Mouse (Mus musculus): ENCODE measurements around the gene Osmr.
A peak's percentile ranks its signal among the peaks of the same experiment; 100 is the strongest.

The Osmr gene

GRCm38 (mm10) chr15:6874601-6875019 lies at the start of gene Osmr:
Gene Osmr, minus strand, starts transcription at chr15:6874969.
- TF ChIP-seq GATA4 (IDR thresholded peaks at IDR 0.05; ENCODE audit: insufficient replicate concordance, low read length): no peak

- no peak for TF ChIP-seq GATA4 (IDR thresholded peaks at IDR 0.05; ENCODE audit: insufficient replicate concordance, low read length)
These were observed 44.6 kb upstream of the Osmr start for GRCm38 (mm10) chr15:6919406-6919805.

- TF ChIP-seq GATA4 (IDR thresholded peaks at IDR 0.05; ENCODE audit: insufficient replicate concordance, low read length): no peak
These were observed 39.4 kb upstream of the Osmr start for GRCm38 (mm10) chr15:6914163-6914562.

- peak; percentile 95; the same call in 1 of the 2 replicates for TF ChIP-seq GATA4 (IDR thresholded peaks at IDR 0.05; ENCODE audit: insufficient replicate concordance, low read length)
These were observed 34.9 kb upstream of the Osmr start for GRCm38 (mm10) chr15:6909669-6910068.

- TF ChIP-seq GATA4 (IDR thresholded peaks at IDR 0.05; ENCODE audit: insufficient replicate concordance, low read length): no peak
These were observed 34.3 kb upstream of the Osmr start for GRCm38 (mm10) chr15:6909084-6909483.

GRCm38 (mm10) chr15:6908601-6909000 lies 33.8 kb upstream of the Osmr start:
- TF ChIP-seq GATA4 (IDR thresholded peaks at IDR 0.05; ENCODE audit: insufficient replicate concordance, low read length): no peak

- no peak for TF ChIP-seq GATA4 (IDR thresholded peaks at IDR 0.05; ENCODE audit: insufficient replicate concordance, low read length)
These were observed 31.7 kb upstream of the Osmr start for GRCm38 (mm10) chr15:6906260-6907047.

- no peak for TF ChIP-seq GATA4 (IDR thresholded peaks at IDR 0.05; ENCODE audit: insufficient replicate concordance, low read length)
These were observed 31.0 kb upstream of the Osmr start for GRCm38 (mm10) chr15:6905726-6906125.

GRCm38 (mm10) chr15:6903286-6903975 lies 28.7 kb upstream of the Osmr start:
- no peak for TF ChIP-seq GATA4 (IDR thresholded peaks at IDR 0.05; ENCODE audit: insufficient replicate concordance, low read length)

GRCm38 (mm10) chr15:6901982-6902639 lies 27.3 kb upstream of the Osmr start:
- TF ChIP-seq GATA4 (IDR thresholded peaks at IDR 0.05; ENCODE audit: insufficient replicate concordance, low read length): no peak

GRCm38 (mm10) chr15:6901236-6901635 lies 26.5 kb upstream of the Osmr start:
- TF ChIP-seq GATA4 (IDR thresholded peaks at IDR 0.05; ENCODE audit: insufficient replicate concordance, low read length): no peak

- TF ChIP-seq GATA4 (IDR thresholded peaks at IDR 0.05; ENCODE audit: insufficient replicate concordance, low read length): peak; percentile 72; the same call in 1 of the 2 replicates
These were observed 9.5 kb upstream of the Osmr start for GRCm38 (mm10) chr15:6884260-6884659.

GRCm38 (mm10) chr15:6883816-6884215 lies 9.0 kb upstream of the Osmr start:
- TF ChIP-seq GATA4 (IDR thresholded peaks at IDR 0.05; ENCODE audit: insufficient replicate concordance, low read length): no peak

- no peak for TF ChIP-seq GATA4 (IDR thresholded peaks at IDR 0.05; ENCODE audit: insufficient replicate concordance, low read length)
These were observed 8.3 kb upstream of the Osmr start for GRCm38 (mm10) chr15:6883091-6883490.

- TF ChIP-seq GATA4 (IDR thresholded peaks at IDR 0.05; ENCODE audit: insufficient replicate concordance, low read length): no peak; the same call in 1 of the 2 replicates
These were observed 7.4 kb upstream of the Osmr start for GRCm38 (mm10) chr15:6882180-6882579.

GRCm38 (mm10) chr15:6881211-6881610 lies 6.4 kb upstream of the Osmr start:
- TF ChIP-seq GATA4 (IDR thresholded peaks at IDR 0.05; ENCODE audit: insufficient replicate concordance, low read length): no peak

Data from liver, adult (tissue).